Mouse (Mus musculus): ENCODE results near the gene Irf6. TPM values are rescaled to one million over a fixed set of nuclear protein-coding genes. Genes with fewer than 3 reads are reported as not detected.

Irf6 gene
- polyA plus RNA-seq, 1 experiment from 2014 or later: 1.8 TPM

GRCm38 (mm10) chr1:193181104-193181503, 28.2 kb downstream of the Irf6 start:
- H3K9me3 ChIP-seq (replicated peaks): no peaks in the 10 kb centered on the region
- ATAC-seq (ENCODE audit: low read depth): no peak

GRCm38 (mm10) chr1:193188257-193188656, 35.3 kb downstream of the Irf6 start:
- Histone ChIP-seq H3K27me3 (no peaks in the 10 kb centered on the region), H3K9ac (no peak overlapping the region), H3K36me3 (no peaks in the 10 kb centered on the region), H3K4me2 (no peak overlapping the region), H3K9me3 (replicated peaks) (no peaks in the 10 kb centered on the region), H3K27ac (no peak overlapping the region), H3K4me3 (replicated peaks) (no peak overlapping the region), H3K4me1 (replicated peaks) (peaks cover 16% of the 10 kb centered on the region; the same call in 1 of the 2 replicates)
- DNase-seq (no peak), ATAC-seq (ENCODE audit: low read depth) (no peak)
- WGBS (ENCODE audit: insufficient replicate concordance): 74% methylated on average over 6 of the region's 6 CpGs

More at GRCm38 (mm10) chr1:193181104-193181503, 28.2 kb downstream of the Irf6 start:
- Histone ChIP-seq H3K27me3 (no peaks in the 10 kb centered on the region), H3K4me1 (replicated peaks) (no peaks in the 10 kb centered on the region; the same call in 1 of the 2 replicates), H3K27ac (no peak overlapping the region), H3K4me3 (replicated peaks) (no peak overlapping the region), H3K9ac (no peak overlapping the region), H3K36me3 (no peaks in the 10 kb centered on the region), H3K4me2 (no peak overlapping the region)
- no peak for DNase-seq
- WGBS (ENCODE audit: insufficient replicate concordance): 75% methylated on average over 3 of the region's 3 CpGs

GRCm38 (mm10) chr1:193189151-193189621, 36.3 kb downstream of the Irf6 start:
- Histone ChIP-seq H3K9me3 (replicated peaks) (no peaks in the 10 kb centered on the region), H3K9ac (no peak overlapping the region), H3K27ac (no peak overlapping the region), H3K4me1 (replicated peaks) (peaks cover 16% of the 10 kb centered on the region; the same call in 1 of the 2 replicates), H3K4me2 (no peak overlapping the region), H3K27me3 (no peaks in the 10 kb centered on the region), H3K4me3 (replicated peaks) (no peak overlapping the region), H3K36me3 (no peaks in the 10 kb centered on the region)
- WGBS (ENCODE audit: insufficient replicate concordance): 58% methylated on average over 9 of the region's 9 CpGs
- ATAC-seq (ENCODE audit: low read depth) (no peak; the same call in 1 of the 2 replicates), DNase-seq (no peak)

GRCm38 (mm10) chr1:193189771-193190170, 36.9 kb downstream of the Irf6 start:
- Histone ChIP-seq H3K4me1 (replicated peaks) (peaks cover 16% of the 10 kb centered on the region; the same call in 1 of the 2 replicates), H3K4me3 (replicated peaks) (no peak overlapping the region), H3K4me2 (no peak overlapping the region), H3K9ac (no peak overlapping the region), H3K36me3 (no peaks in the 10 kb centered on the region), H3K27me3 (no peaks in the 10 kb centered on the region), H3K27ac (no peak overlapping the region), H3K9me3 (replicated peaks) (no peaks in the 10 kb centered on the region)
- no peak for ATAC-seq (ENCODE audit: low read depth)
- no peak for DNase-seq
- 51% methylated on average over 3 of the region's 3 CpGs for WGBS (ENCODE audit: insufficient replicate concordance)

GRCm38 (mm10) chr1:193191675-193192283, 38.9 kb downstream of the Irf6 start:
- peaks cover 16% of the 10 kb centered on the region; the same call in 1 of the 2 replicates for H3K4me1 ChIP-seq (replicated peaks)
- H3K9ac ChIP-seq: no peak overlapping the region
- no peak for ATAC-seq (ENCODE audit: low read depth)
- no peaks in the 10 kb centered on the region for H3K9me3 ChIP-seq (replicated peaks)
- no peaks in the 10 kb centered on the region for H3K27me3 ChIP-seq
- no peak overlapping the region for H3K4me2 ChIP-seq
- no peaks in the 10 kb centered on the region for H3K36me3 ChIP-seq
- no peak for DNase-seq
- H3K27ac ChIP-seq: no peak overlapping the region
- no peak overlapping the region for H3K4me3 ChIP-seq (replicated peaks)
- 60% methylated on average over 7 of the region's 7 CpGs for WGBS (ENCODE audit: insufficient replicate concordance)

- Histone ChIP-seq H3K4me1 (replicated peaks) (peaks cover 18% of the 10 kb centered on the region), H3K9me3 (replicated peaks) (no peaks in the 10 kb centered on the region), H3K36me3 (no peaks in the 10 kb centered on the region), H3K27ac (no peak overlapping the region), H3K9ac (no peak overlapping the region), H3K4me2 (no peak overlapping the region), H3K4me3 (replicated peaks) (no peak overlapping the region), H3K27me3 (no peaks in the 10 kb centered on the region)
- DNase-seq (no peak), ATAC-seq (ENCODE audit: low read depth) (no peak)
- WGBS (ENCODE audit: insufficient replicate concordance): 69% methylated on average over 3 of the region's 3 CpGs
Measured at GRCm38 (mm10) chr1:193194416-193195140, 41.7 kb downstream of the Irf6 start.

GRCm38 (mm10) chr1:193195169-193195810, 42.4 kb downstream of the Irf6 start:
- Histone ChIP-seq H3K9me3 (replicated peaks) (no peaks in the 10 kb centered on the region), H3K9ac (no peak overlapping the region), H3K4me2 (no peak overlapping the region), H3K27me3 (no peaks in the 10 kb centered on the region), H3K4me3 (replicated peaks) (no peak overlapping the region), H3K36me3 (no peaks in the 10 kb centered on the region), H3K4me1 (replicated peaks) (peaks cover 18% of the 10 kb centered on the region), H3K27ac (no peak overlapping the region)
- DNase-seq: no peak
- WGBS (ENCODE audit: insufficient replicate concordance): 61% methylated on average over 3 of the region's 3 CpGs
- ATAC-seq (ENCODE audit: low read depth): no peak

GRCm38 (mm10) chr1:193197494-193198205, 44.7 kb downstream of the Irf6 start:
- peaks cover 16% of the 10 kb centered on the region for H3K4me1 ChIP-seq (replicated peaks)
- no peak overlapping the region for H3K27ac ChIP-seq
- no peak for DNase-seq
- H3K36me3 ChIP-seq: no peaks in the 10 kb centered on the region
- no peak overlapping the region for H3K4me3 ChIP-seq (replicated peaks)
- no peaks in the 10 kb centered on the region for H3K9me3 ChIP-seq (replicated peaks)
- WGBS (ENCODE audit: insufficient replicate concordance): 71% methylated on average over 18 of the region's 18 CpGs
- H3K4me2 ChIP-seq: no peak overlapping the region
- no peak for ATAC-seq (ENCODE audit: low read depth)
- no peak overlapping the region for H3K9ac ChIP-seq
- no peaks in the 10 kb centered on the region for H3K27me3 ChIP-seq

GRCm38 (mm10) chr1:193198312-193198711, 45.4 kb downstream of the Irf6 start:
- H3K36me3 ChIP-seq: no peaks in the 10 kb centered on the region
- ATAC-seq (ENCODE audit: low read depth): no peak
- WGBS (ENCODE audit: insufficient replicate concordance): 55% methylated on average over 2 of the region's 2 CpGs
- H3K4me3 ChIP-seq (replicated peaks): no peak overlapping the region
- H3K27me3 ChIP-seq: no peaks in the 10 kb centered on the region
- H3K27ac ChIP-seq: no peak overlapping the region
- DNase-seq: no peak
- no peak overlapping the region for H3K4me2 ChIP-seq
- H3K9me3 ChIP-seq (replicated peaks): no peaks in the 10 kb centered on the region
- H3K4me1 ChIP-seq (replicated peaks): peaks cover 16% of the 10 kb centered on the region
- no peak overlapping the region for H3K9ac ChIP-seq

- no peak for DNase-seq
- 27% methylated on average over 8 of the region's 8 CpGs for whole genome bisulfite sequencing (ENCODE audit: insufficient replicate concordance)
- Histone ChIP-seq H3K4me2 (peak overlapping the region; percentile 29), H3K27ac (peak overlapping the region; percentile 71), H3K9me3 (replicated peaks) (no peaks in the 10 kb centered on the region), H3K27me3 (no peaks in the 10 kb centered on the region), H3K4me3 (replicated peaks) (peak overlapping the region; percentile 28), H3K36me3 (no peaks in the 10 kb centered on the region), H3K9ac (peak overlapping the region; percentile 41; the same call in 1 of the 2 replicates), H3K4me1 (replicated peaks) (peaks cover 16% of the 10 kb centered on the region)
- ATAC-seq (ENCODE audit: low read depth): no peak
Measured at GRCm38 (mm10) chr1:193200640-193201382, 47.9 kb downstream of the Irf6 start.
